Mouse (Mus musculus) naive thymus-derived CD4-positive, alpha-beta T cell, adult 5 months (primary cell): ENCODE results near the gene Pxmp4. TPM values are rescaled to one million over a fixed set of nuclear protein-coding genes. Genes with fewer than 3 reads are reported as not detected.

Experiments used
- polyA plus RNA-seq: library from polyadenylated mRNA; unstranded; fragments of 100-300 nt; shearing (Covaris generic); gene quantifications from one replicate; pipeline ENCODE4 v1.2.1, GENCODE M21; 2017

The Pxmp4 gene
- 17.0 TPM for polyA plus RNA-seq

DNA sequence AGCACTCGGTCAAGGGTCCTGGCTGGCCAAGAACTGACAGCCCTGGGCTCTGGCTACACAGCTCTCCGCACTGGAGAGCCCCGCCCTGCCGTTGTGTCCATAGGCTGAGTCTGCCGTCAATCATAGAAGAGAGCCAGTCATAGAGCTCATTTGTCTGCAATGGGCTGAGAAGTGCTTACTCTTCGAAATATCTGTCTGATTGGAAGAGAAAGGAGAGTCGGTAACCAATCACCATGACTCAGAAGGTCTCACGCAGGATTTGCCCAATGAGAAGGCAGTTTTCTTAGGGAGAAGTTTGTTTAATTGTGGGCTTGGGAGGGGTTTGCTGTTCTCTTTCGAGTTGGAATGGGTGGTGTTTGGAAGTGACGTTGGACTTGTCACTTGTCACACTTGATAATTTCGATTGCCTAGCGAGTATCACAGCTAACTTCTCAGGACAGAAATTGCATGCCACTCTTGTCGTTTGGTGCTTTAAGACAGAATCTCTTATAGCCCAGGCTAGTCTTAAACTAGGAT is at the start of gene Pxmp4:
TSS of gene Pxmp4 (minus strand) at position 71 of the 516 bp plus-strand sequence.

DNA sequence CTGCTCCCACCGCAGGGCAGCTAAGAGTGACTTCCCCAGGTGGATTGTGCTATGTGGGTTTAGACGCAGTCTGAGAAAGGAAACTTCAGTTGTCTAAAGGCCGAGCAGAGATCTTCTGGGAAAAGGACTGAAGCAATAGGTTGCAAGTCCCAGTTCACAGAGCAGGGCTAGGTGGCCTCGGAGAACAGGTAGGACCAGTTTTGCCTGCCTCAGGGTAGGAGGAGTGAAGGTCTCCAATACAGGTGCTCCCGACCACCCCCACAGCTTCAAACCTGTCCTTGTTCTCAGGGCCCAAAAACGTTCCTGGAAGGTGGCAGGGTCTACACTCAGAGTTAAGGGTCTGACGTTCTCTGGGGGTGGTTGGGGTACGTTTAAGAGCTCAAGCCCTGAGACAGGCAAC is 47.9 kb upstream of the Pxmp4 start, which contains the start of gene Chmp4b:
TSS of gene Chmp4b (plus strand) at position 343 of the 400 bp plus-strand sequence.

DNA sequence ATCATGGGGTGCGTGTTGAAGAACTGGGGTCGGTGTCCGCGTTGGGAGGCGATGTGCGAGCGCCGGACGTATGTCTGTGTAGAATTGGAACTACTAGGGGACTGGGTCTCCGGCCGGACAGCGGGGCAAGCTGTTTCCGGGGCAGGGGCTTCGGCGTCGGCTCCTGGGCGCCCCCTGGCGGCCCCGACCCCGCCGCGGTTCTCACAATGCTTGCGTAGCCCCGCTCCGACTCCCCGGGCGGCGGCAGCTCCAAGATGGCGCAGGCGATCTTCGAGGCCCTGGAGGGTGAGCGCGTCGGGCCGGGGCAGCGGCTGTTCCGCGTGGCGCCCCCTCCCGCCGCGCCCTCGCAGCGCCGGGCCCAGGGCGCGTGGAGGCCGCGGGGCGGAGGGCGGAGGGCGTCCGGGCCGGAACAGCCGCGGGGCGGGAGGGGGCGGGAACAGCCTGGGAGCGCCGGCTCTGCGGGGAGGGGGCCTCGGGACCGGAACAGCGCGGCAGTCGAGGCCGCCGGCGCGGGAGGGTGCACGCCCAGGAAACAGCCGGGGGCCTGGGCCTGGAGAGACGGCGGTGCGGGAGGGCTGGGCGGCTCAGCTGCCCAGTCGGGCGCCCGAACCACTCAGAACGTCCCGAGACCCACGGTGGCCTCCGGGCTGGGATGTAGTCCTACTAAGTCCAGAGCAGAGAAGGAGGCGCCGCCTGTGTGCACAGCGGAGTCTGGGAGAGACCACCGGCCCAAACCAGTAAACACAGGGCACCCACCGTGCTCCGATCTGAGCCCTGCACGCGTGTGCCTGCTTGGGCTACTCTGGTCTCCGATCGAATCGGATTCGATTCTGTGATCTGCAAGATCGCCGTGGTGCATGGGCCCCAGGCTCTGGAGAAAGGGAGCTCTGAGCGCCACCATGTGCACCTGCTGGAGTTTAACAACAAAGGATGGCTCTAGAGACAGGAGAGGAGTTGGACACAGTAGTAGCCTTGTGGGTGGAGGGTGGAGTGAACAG is 9.9 kb upstream of the Pxmp4 start, which contains the start of the genes Zfp341 and 4930519P11Rik:
TSS of gene Zfp341 (plus strand) at position 180 of the 998 bp plus-strand sequence.
TSS of gene 4930519P11Rik (minus strand) at position 320 of the 998 bp plus-strand sequence.

DNA sequence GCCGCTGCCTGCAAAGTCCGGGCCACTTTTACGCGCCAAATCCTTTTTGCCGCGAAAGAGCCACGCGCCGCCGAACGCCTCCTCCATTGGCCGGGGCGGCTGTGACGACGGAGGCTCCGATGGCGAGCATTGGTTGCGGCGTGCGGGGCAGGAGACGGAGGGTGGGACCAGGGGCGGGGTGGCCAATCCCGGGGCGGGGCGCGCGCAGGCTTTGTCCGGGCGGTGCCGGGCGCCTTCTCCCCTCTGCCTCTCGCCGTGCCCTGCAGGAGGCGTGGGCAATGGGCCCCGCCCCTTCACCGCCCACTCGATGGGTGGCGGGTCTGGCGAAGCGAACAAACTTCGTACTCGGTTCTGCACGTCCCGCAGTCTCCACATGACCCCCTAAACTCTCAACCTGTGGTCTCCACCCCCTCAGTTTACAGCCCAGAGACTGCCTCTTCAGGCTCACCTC is 33.6 kb downstream of the Pxmp4 start, which contains the start of gene E2f1:
TSS of gene E2f1 (minus strand) at position 57 of the 451 bp plus-strand sequence.

DNA sequence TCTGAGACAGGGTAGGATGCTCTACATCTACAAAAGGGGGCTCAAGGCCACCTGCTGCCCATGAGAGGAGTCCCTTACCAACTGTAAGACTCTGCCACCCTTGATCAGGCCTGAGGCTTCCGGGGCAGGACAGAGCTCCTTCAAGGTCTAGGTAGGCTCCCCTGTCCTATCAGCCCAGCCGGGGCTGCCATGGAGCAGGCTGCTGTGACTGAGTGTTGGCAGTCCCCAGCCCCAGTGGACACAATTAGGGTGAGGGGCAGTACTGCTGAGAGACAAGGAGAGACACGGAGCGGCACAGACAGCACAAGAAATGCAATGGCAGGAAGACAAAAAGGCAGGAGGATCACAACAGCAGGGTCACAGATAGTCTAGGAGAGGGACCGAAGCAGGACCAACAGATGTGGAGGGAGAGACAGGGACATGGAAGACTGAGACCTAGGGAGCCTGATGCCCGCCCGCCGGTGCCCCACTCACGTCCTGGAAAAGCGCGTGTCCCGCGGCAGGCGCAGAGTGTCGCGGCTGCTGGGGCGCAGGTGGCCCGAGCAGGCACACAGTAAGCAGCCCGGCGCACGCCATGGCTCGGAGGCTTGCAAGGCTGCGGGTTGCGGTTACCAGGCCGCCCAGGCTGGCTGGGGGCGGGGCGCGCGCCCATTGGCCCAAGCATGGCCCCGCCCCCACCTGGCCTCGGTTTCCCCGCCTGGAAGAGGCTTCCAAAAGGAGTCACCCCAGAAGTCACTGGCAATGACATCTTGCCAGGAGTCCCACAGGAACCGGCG is 45.1 kb downstream of the Pxmp4 start, which contains the start of gene Necab3:
TSS of gene Necab3 (minus strand) at position 627 of the 776 bp plus-strand sequence.

DNA sequence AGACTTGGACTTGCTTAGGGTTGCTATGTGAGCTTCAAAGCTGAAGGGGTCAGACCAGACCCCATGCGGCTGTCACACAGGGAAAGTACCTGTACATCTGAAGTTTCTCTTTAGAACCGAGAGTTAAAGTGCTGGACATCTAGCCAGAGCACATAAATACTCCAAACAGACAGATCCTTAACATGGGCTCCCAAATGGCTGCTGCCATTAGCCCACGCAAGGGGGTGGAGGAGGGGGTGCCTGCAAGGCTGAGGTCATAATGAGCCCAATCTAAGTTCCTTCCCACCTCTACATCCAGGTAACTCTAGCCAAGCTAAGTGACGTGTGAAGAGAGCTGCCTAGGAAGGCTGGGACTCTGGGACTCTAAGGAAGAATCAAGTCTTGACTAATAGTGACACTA is 52.0 kb downstream of the Pxmp4 start, which contains the start of gene Actl10:
TSS of gene Actl10 (plus strand) at position 301 of the 400 bp plus-strand sequence.

DNA sequence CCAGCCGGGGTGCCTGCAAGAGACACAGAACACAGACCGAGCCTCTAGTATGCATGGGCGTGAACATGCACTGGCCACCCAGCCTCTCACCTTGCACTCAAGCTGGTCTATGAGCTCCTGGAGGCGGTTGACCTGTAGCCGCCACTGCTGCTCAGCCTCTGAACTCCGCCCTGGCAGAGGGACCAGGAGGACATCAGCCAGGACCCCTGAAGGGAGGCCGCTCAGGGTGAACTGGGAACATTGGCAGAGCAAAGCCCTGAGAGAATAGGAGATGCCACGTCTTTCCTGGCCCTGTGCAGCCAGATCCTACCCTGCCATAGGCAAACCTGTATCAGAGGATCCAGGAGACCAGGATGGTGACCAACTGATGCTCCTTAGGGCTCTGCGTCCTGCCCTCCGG is 56.8 kb downstream of the Pxmp4 start, which contains the start of gene 1700003F12Rik:
TSS of gene 1700003F12Rik (plus strand) at position 375 of the 400 bp plus-strand sequence.

Other genes starting within 250 kb of the Pxmp4 start
- gene Cdk5rap1, start 230.7 kb downstream of the Pxmp4 start, polyA plus RNA-seq, result 14.9 TPM
- not detected for gene Snta1, start 195.6 kb downstream of the Pxmp4 start, polyA plus RNA-seq
- 34.7 TPM for gene Cbfa2t2, start 167.2 kb downstream of the Pxmp4 start, polyA plus RNA-seq
- not detected for gene 1700003F12Rik, start 56.6 kb downstream of the Pxmp4 start, polyA plus RNA-seq
- gene Actl10, start 51.9 kb downstream of the Pxmp4 start, polyA plus RNA-seq, result not detected
- gene Necab3, start 44.8 kb downstream of the Pxmp4 start, polyA plus RNA-seq, result 0.65 TPM
- gene E2f1, start 33.8 kb downstream of the Pxmp4 start, polyA plus RNA-seq, result 3.2 TPM
- 0.91 TPM for gene Zfp341, start 9.6 kb upstream of the Pxmp4 start, polyA plus RNA-seq
- not detected for gene 4930519P11Rik, start 9.7 kb upstream of the Pxmp4 start, polyA plus RNA-seq
- gene Chmp4b, start 48.0 kb upstream of the Pxmp4 start, polyA plus RNA-seq, result 24.5 TPM
- gene Gm14214, start 166.3 kb upstream of the Pxmp4 start, polyA plus RNA-seq, result not detected
- 170 TPM for gene Raly, start 187.4 kb upstream of the Pxmp4 start, polyA plus RNA-seq
- not detected for gene a, start 187.7 kb upstream of the Pxmp4 start, polyA plus RNA-seq